Mouse (Mus musculus) limb, embryonic 14.5 days (tissue): Measurements from ENCODE around the gene Pigk. TPM values are rescaled to one million over a fixed set of nuclear protein-coding genes. Genes with fewer than 3 reads are reported as not detected.

ENCODE experiments used
- ATAC-seq: fragments of 200-750 bp; cut with Nextera tagmentation; 2 replicates; pipeline ENCODE4 v1.8.0; 2017; ENCODE audit warnings: low read depth, moderate number of reproducible peaks, moderate TSS enrichment; ENCODE audit not compliant: low FRiP score
- DNase-seq: peaks from one replicate; pipeline ENCODE4 v3.0.0-alpha.2; 2015; ENCODE audit warnings: low spot score
- H3K27ac ChIP-seq: fragments of 300-500 bp; sonication (generic); replicated peaks from 2 replicates; pipeline ENCODE4 v1.5.1; 2014; ENCODE audit warnings: low read depth, mild to moderate bottlenecking, low read length, moderate library complexity, mixed read lengths
- H3K27me3 ChIP-seq: fragments of 300-500 bp; sonication (generic); 2 replicates; pipeline ENCODE4 v1.6.1; 2014; ENCODE audit warnings: low read length, mixed read lengths; ENCODE audit not compliant: control insufficient read depth, insufficient read depth
- H3K36me3 ChIP-seq: fragments of 300-500 bp; sonication (generic); 2 replicates; pipeline ENCODE4 v1.6.1; 2014; ENCODE audit warnings: mild to moderate bottlenecking, low read length, moderate library complexity, mixed read lengths; ENCODE audit not compliant: control insufficient read depth, insufficient read depth
- H3K4me1 ChIP-seq: fragments of 300-500 bp; sonication (generic); 2 replicates; pipeline ENCODE4 v1.6.1; 2014; ENCODE audit warnings: antibody characterized with exemption, low read length, mixed read lengths; ENCODE audit not compliant: control insufficient read depth, insufficient read depth
- H3K4me2 ChIP-seq: fragments of 300-500 bp; sonication (generic); replicated peaks from 2 replicates; pipeline ENCODE4 v1.6.1; 2014; ENCODE audit warnings: low read depth, mild to moderate bottlenecking, low read length, moderate library complexity; ENCODE audit not compliant: severe bottlenecking
- H3K4me3 ChIP-seq: fragments of 300-500 bp; sonication (generic); replicated peaks from 2 replicates; pipeline ENCODE4 v1.5.1; 2014; ENCODE audit warnings: low read length
- H3K9ac ChIP-seq: fragments of 300-500 bp; sonication (generic); 2 replicates; pipeline ENCODE4 v1.6.1; 2014; ENCODE audit warnings: mild to moderate bottlenecking, low read depth, low read length, moderate library complexity; ENCODE audit not compliant: severe bottlenecking
- H3K9me3 ChIP-seq: fragments of 300-500 bp; sonication (generic); 2 replicates; pipeline ENCODE4 v1.6.1; 2016; ENCODE audit warnings: low read length; ENCODE audit not compliant: control insufficient read depth
- POLR2A ChIP-seq: fragments of 200-500 bp; IDR thresholded peaks from 2 replicates; pipeline ENCODE4 v1.8.0; 2012; ENCODE audit warnings: inconsistent platforms, mild to moderate bottlenecking, moderate library complexity, borderline replicate concordance; ENCODE audit not compliant: insufficient read depth, insufficient read length; ENCODE audit errors: extremely low read depth
- WGBS: fragments of 180-500 bp; shearing (Covaris S2); extraction: QIAGEN DNeasy Blood & Tissue Kit; methylation state at CpG from one replicate; pipeline ENCODE4 v1.1.7; 2014; 5-methylcytosine and 5-hydroxymethylcytosine counted together
- polyA plus RNA-seq, 2 experiments: library from polyadenylated mRNA; depleted of rRNA in 1 of 2; stranded (reverse) in 1 of 2; unstranded in 1 of 2; fragments of >200 nt; fragmentation: Nextera tagmentation in 1 of 2; extraction: Ambion mirVana in 1 of 2; gene quantifications; 2 replicates each; pipeline versions ENCODE4 v1.2.1 to v1.2.3; 2012 to 2014

Gene Pigk
- polyA plus RNA-seq, 2 experiments: 20.4 to 53.1 TPM

DNA sequence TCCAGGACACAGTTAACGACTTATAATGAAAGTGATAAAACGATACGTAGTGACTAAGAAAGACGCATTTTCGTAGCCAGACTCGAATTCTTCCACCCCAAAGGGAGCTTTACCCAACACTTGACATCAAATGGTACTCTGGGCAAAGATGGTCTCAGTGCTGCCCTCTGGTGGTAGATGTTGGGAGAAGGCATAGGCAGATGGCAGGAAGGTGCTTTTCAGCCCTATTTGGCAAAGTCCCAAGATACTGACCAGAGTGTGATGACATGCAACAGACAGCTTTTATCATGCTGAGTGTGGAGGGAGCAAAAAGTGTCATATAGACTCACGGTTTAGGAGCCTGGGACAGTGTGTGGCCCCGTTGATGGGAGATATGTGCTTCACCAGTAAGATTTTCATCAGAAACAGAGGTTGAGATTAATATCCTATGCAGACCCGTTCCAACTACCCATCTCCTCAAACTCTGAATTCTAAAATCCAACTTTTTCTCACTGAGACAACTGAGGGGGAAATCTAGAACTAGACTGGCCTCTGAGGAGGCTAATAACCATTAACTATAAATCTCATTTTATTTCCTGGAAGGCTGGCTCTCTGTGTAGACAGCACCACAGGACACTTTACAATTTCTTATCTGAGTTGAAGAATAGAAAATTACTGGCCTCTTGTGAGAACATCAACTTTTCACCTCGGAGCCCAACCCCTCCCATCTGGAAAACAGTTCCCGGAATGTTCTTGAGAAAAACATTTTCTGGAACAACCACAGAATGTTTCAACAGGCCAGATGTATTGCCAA, 244.7 kb downstream of the Pigk start:
- H3K27me3 ChIP-seq: no peaks in the 10 kb centered on the region
- ATAC-seq: no peak; the same call in 1 of the 2 replicates

GRCm38 (mm10) chr3:152961855-152962376, 248.0 kb downstream of the Pigk start:
- TF ChIP-seq POLR2A: no peak
- DNase-seq: no peak
- H3K4me3 ChIP-seq: no peak overlapping the region
- H3K4me1 ChIP-seq: no peaks in the 10 kb centered on the region
- H3K4me2 ChIP-seq: no peak overlapping the region
- 65% methylated on average over 10 of the region's 10 CpGs for WGBS
- H3K27me3 ChIP-seq: no peaks in the 10 kb centered on the region
- H3K9ac ChIP-seq: no peak overlapping the region
- no peak for ATAC-seq
- no peaks in the 10 kb centered on the region for H3K9me3 ChIP-seq
- H3K27ac ChIP-seq: no peak overlapping the region
- no peaks in the 10 kb centered on the region for H3K36me3 ChIP-seq

More for the DNA sequence above, 244.7 kb downstream of the Pigk start:
- no peak overlapping the region for H3K4me2 ChIP-seq
- H3K4me1 ChIP-seq: no peaks in the 10 kb centered on the region
- no peaks in the 10 kb centered on the region for H3K36me3 ChIP-seq
- no peak for TF ChIP-seq POLR2A
- H3K27ac ChIP-seq: no peak overlapping the region
- no peak overlapping the region for H3K9ac ChIP-seq
- H3K9me3 ChIP-seq: no peaks in the 10 kb centered on the region
- DNase-seq: no peak
- no peak overlapping the region for H3K4me3 ChIP-seq
- WGBS: 66% methylated on average over 11 of the region's 11 CpGs

GRCm38 (mm10) chr3:152969774-152970347, 256.0 kb downstream of the Pigk start:
- no peaks in the 10 kb centered on the region for H3K4me1 ChIP-seq
- H3K36me3 ChIP-seq: no peaks in the 10 kb centered on the region
- no peaks in the 10 kb centered on the region for H3K9me3 ChIP-seq
- no peak for TF ChIP-seq POLR2A
- H3K27ac ChIP-seq: no peak overlapping the region
- H3K4me2 ChIP-seq: no peak overlapping the region
- no peak overlapping the region for H3K9ac ChIP-seq
- 75% methylated on average over 16 of the region's 16 CpGs for WGBS
- no peak overlapping the region for H3K4me3 ChIP-seq
- ATAC-seq: no peak
- DNase-seq: no peak
- H3K27me3 ChIP-seq: no peaks in the 10 kb centered on the region

GRCm38 (mm10) chr3:152971373-152971772, 257.5 kb downstream of the Pigk start:
- H3K4me2 ChIP-seq: no peak overlapping the region
- H3K4me1 ChIP-seq: no peaks in the 10 kb centered on the region
- no peak for TF ChIP-seq POLR2A
- no peaks in the 10 kb centered on the region for H3K27me3 ChIP-seq
- DNase-seq (no peak), ATAC-seq (no peak)
- no peak overlapping the region for H3K4me3 ChIP-seq
- no peaks in the 10 kb centered on the region for H3K9me3 ChIP-seq
- H3K36me3 ChIP-seq: no peaks in the 10 kb centered on the region
- H3K9ac ChIP-seq: no peak overlapping the region
- H3K27ac ChIP-seq: no peak overlapping the region
- WGBS: 88% methylated on average over 4 of the region's 4 CpGs

GRCm38 (mm10) chr3:152979481-152980092, 265.7 kb downstream of the Pigk start:
- Histone ChIP-seq H3K9me3 (no peaks in the 10 kb centered on the region), H3K4me1 (peaks cover 4% of the 10 kb centered on the region; the same call in 1 of the 2 replicates), H3K9ac (no peak overlapping the region), H3K27me3 (peaks cover 23% of the 10 kb centered on the region), H3K4me3 (no peak overlapping the region), H3K4me2 (no peak overlapping the region), H3K36me3 (no peaks in the 10 kb centered on the region), H3K27ac (no peak overlapping the region)
- WGBS: 51% methylated on average over 11 of the region's 11 CpGs
- no peak for TF ChIP-seq POLR2A
- DNase-seq (no peak), ATAC-seq (no peak)
